Mouse (Mus musculus) cerebellum, postnatal 14 days (tissue): ENCODE measurements around the gene Adam15.

Experiments used
- DNase-seq, 2 experiments: peaks; one replicate each; pipeline ENCODE4 v3.0.0; 2021; ENCODE audit warnings: mixed read lengths in 2 of 2

Gene Adam15

GRCm38 (mm10) chr3:89349869-89350501, at the start of gene Adam15:
Gene Adam15, minus strand, starts transcription at chr3:89349996.
- DNase-seq = peak; percentile 97

- DNase-seq = no peak
These were observed 46.8 kb upstream of the Adam15 start for GRCm38 (mm10) chr3:89396654-89397005.

- DNase-seq = peak; percentile 77 to 80
These were observed 46.2 kb upstream of the Adam15 start for GRCm38 (mm10) chr3:89395806-89396653.

- DNase-seq = peak in 1 of 2 experiments; percentile 36
These were observed 45.6 kb upstream of the Adam15 start for GRCm38 (mm10) chr3:89395419-89395805.

- DNase-seq = peak; percentile 89 to 92
These were observed 45.1 kb upstream of the Adam15 start for GRCm38 (mm10) chr3:89394894-89395256.

- DNase-seq = peak; percentile 90 to 92
These were observed 44.5 kb upstream of the Adam15 start, which contains the start of gene Zbtb7b for GRCm38 (mm10) chr3:89394006-89394893. Gene Zbtb7b, minus strand, starts transcription at chr3:89394776.

GRCm38 (mm10) chr3:89393605-89394004, 43.8 kb upstream of the Adam15 start:
- peak; percentile 98 to 99 for DNase-seq

GRCm38 (mm10) chr3:89392871-89393311, 43.1 kb upstream of the Adam15 start:
- DNase-seq = peak; percentile 56 to 68

- DNase-seq = peak; percentile 60 to 73
These were observed 42.1 kb upstream of the Adam15 start for GRCm38 (mm10) chr3:89391663-89392511.

- DNase-seq = peak; percentile 48 to 69
These were observed 41.2 kb upstream of the Adam15 start for GRCm38 (mm10) chr3:89390699-89391662.

GRCm38 (mm10) chr3:89390111-89390515, 40.3 kb upstream of the Adam15 start:
- DNase-seq = peak; percentile 50 to 51

- DNase-seq = peak in 1 of 2 experiments; percentile 30
These were observed 39.3 kb upstream of the Adam15 start for GRCm38 (mm10) chr3:89388901-89389740.

- DNase-seq = peak; percentile 57 to 67
These were observed 38.5 kb upstream of the Adam15 start for GRCm38 (mm10) chr3:89388134-89388881.

GRCm38 (mm10) chr3:89387632-89388031, 37.8 kb upstream of the Adam15 start:
- DNase-seq = peak in 1 of 2 experiments; percentile 34

- peak in 1 of 2 experiments; percentile 24 for DNase-seq
These were observed 36.9 kb upstream of the Adam15 start for GRCm38 (mm10) chr3:89386438-89387420.

GRCm38 (mm10) chr3:89385451-89385850, 35.7 kb upstream of the Adam15 start:
- DNase-seq = no peak

GRCm38 (mm10) chr3:89384331-89385076, 34.7 kb upstream of the Adam15 start:
- DNase-seq = no peak
